In the genomic region with DNA sequence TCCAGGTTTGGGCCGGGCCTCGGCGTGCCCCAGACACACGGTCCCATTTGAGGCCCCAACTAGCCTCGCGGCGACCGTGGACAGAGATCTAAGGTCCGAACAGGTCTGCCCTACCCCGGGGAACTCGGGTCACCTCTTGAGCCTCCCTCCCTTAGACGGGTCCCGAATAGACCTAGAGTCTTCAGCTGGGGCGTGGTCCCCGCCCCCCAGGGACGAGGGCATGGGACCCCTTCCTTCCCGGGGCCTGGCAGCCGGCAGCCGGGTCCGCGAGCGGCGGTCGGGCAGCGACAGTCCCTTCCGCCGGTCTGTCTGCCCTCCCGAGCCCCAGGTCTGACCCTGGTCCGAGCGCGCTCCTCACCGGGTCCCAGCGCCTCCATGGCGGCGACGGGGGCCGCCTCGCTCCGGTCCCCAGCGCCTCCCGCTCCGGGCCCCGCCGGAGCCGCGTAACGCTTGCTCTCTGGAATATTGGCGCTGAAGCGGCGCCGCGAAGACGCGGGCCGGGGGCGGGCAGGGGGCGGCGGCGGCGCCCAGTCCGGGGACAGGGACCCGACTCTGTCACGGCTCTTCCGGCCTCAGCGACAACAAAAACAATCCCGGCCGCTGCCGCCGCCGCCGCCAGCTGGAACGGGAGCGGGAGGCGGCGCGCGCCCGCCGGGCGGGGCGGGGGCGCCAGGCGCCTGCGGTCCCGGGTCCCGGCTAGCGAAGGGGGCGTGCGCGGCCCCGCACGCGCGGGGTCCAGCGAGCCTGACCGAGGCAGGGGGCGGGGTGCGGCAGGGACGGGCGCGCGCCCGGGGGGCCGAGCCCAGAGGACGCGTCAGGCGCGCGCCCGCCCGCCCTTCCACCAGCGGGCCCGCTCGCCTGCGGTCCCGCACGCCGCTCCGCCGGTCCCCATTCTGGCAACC, we compare ENCODE assay signal across 8 mouse cellular contexts. TPM values are rescaled to one million over a fixed set of nuclear protein-coding genes. Genes with fewer than 3 reads are reported as not detected.
A peak's percentile ranks its signal among the peaks of the same experiment; 100 is the strongest.
DNase-seq lines count a peak whose midpoint lies in the region; ATAC-seq and TF ChIP-seq lines count a peak whose summit lies in the region.

A gene (minus strand): TSS at position 646 of the 902 bp plus-strand sequence.

- under 1% methylated on average over 60 of the region's 120 CpGs for WGBS in lung, postnatal 0 days

- peak within 1 kb of the TSS; percentile 91 for H3K4me2 ChIP-seq in lung, postnatal 0 days (replicated peaks; ENCODE audit: low read depth, low read length)

- TF ChIP-seq EP300 in lung, postnatal 0 days (IDR thresholded peaks at IDR 0.05): no peak

- H3K9me3 ChIP-seq in lung, postnatal 0 days (ENCODE audit: low read length): no peaks in the 10 kb centered on the region

- peak; percentile 95 for ATAC-seq in lung, postnatal 0 days
- no peak for ATAC-seq in erythroid progenitor cell, adult 5-6 weeks (replicated peaks; ENCODE audit: low FRiP score, poor library complexity, severe bottlenecking)

- peak; percentile 74 for DNase-seq in ZHBTc4 (ENCODE audit: low read depth, low spot score)
- DNase-seq in cerebellum, adult 9-10 months: peak; percentile 60
- peak; percentile 56 for DNase-seq in forelimb bud, embryonic 11.5 days (ENCODE audit: low read depth, low spot score)
- peak; percentile 72 for DNase-seq in heart, postnatal 4 days
- DNase-seq in layer of hippocampus, postnatal 10 days (ENCODE audit: low spot score in 2 of 2): peak; percentile 45 to 68
- DNase-seq in lung, postnatal 0 days (ENCODE audit: low spot score): peak; percentile 86
- DNase-seq in ovary, postnatal 10 days (ENCODE audit: low spot score): peak; percentile 21

- H3K9ac ChIP-seq in lung, postnatal 0 days (replicated peaks; ENCODE audit: low read depth): peak within 1 kb of the TSS; percentile 74

- peak within 1 kb of the TSS; percentile 83 for H3K4me3 ChIP-seq in lung, postnatal 0 days (ENCODE audit: low read depth, low read length)

- H3K36me3 ChIP-seq in lung, postnatal 0 days (ENCODE audit: insufficient read depth, low read length): no peaks in the 10 kb centered on the region

- no peak for TF ChIP-seq CTCF in lung, postnatal 0 days (IDR thresholded peaks at IDR 0.05)

- H3K27me3 ChIP-seq in lung, postnatal 0 days (replicated peaks; ENCODE audit: insufficient read depth, low read length): no peaks in the 10 kb centered on the region

- H3K4me1 ChIP-seq in lung, postnatal 0 days (ENCODE audit: insufficient read depth, low read depth, low read length): peaks cover 4% of the 10 kb centered on the region; the same call in 1 of the 2 replicates

- peak within 1 kb of the TSS; percentile 82 for H3K27ac ChIP-seq in lung, postnatal 0 days (ENCODE audit: low read length)

RNA-seq across cellular contexts. Expression of the gene that starts here (rescaled TPM):
- total RNA-seq in heart, postnatal 4 days (2021): 1 to 10 TPM; 3.5 to 3.8 TPM
- 1 to 10 TPM; 6.9 to 8.4 TPM for total RNA-seq in layer of hippocampus, postnatal 10 days (2021)
- polyA plus RNA-seq in lung, postnatal 0 days (2015; fragmentation: Nextera tagmentation; extraction: Ambion mirVana): 5.6 and 6.1 TPM in 2 replicates
- 0.84 TPM in 1 of 2 replicates, not detected in the other for total RNA-seq in erythroid progenitor cell, adult 5-6 weeks (2015; ENCODE audit: low replicate concordance)
- total RNA-seq in erythroid progenitor cell, adult 5-6 weeks (2017; ENCODE audit: low replicate concordance): 0.45 and 0.90 TPM in 2 replicates

Comparison
In these comparisons a context has a peak if more than half of its experiments do, and no peak if none do; other contexts are left out.
1. DNase-seq: peak in every context shown above with its lines; median percentile 86 in lung, postnatal 0 days; 74 in ZHBTc4; 72 in heart, postnatal 4 days; 60 in cerebellum, adult 9-10 months; 56 in layer of hippocampus, postnatal 10 days; 56 in forelimb bud, embryonic 11.5 days; 21 in ovary, postnatal 10 days.